Mouse (Mus musculus) embryonic facial prominence, embryonic 13.5 days (tissue): Measurements from ENCODE around the gene Lgr4. TPM values are rescaled to one million over a fixed set of nuclear protein-coding genes. Genes with fewer than 3 reads are reported as not detected.

ENCODE experiments used
- ATAC-seq: fragments of 200-750 bp; cut with Nextera tagmentation; 2 replicates; pipeline ENCODE4 v1.8.0; 2017; ENCODE audit warnings: low read depth; ENCODE audit not compliant: insufficient number of reproducible peaks, insufficient read depth, low FRiP score, low TSS enrichment
- H3K27ac ChIP-seq: fragments of 300-500 bp; sonication (generic); 2 replicates; pipeline ENCODE4 v1.5.1; 2015; ENCODE audit warnings: moderate library complexity, mild to moderate bottlenecking, inconsistent platforms
- H3K27me3 ChIP-seq: fragments of 300-500 bp; sonication (generic); 2 replicates; pipeline ENCODE4 v1.6.1; 2015; ENCODE audit warnings: mild to moderate bottlenecking, inconsistent platforms
- H3K36me3 ChIP-seq: fragments of 300-500 bp; sonication (generic); 2 replicates; pipeline ENCODE4 v1.6.1; 2015; ENCODE audit warnings: mild to moderate bottlenecking, inconsistent platforms
- H3K4me1 ChIP-seq: fragments of 300-500 bp; sonication (generic); 2 replicates; pipeline ENCODE4 v1.6.1; 2015; ENCODE audit warnings: inconsistent platforms
- H3K4me2 ChIP-seq: fragments of 300-500 bp; sonication (generic); 2 replicates; pipeline ENCODE4 v1.6.1; 2015; ENCODE audit warnings: moderate library complexity, mild to moderate bottlenecking, inconsistent platforms
- H3K4me3 ChIP-seq: fragments of 300-500 bp; sonication (generic); 2 replicates; pipeline ENCODE4 v1.5.1; 2015; ENCODE audit warnings: mild to moderate bottlenecking, inconsistent platforms
- H3K9ac ChIP-seq: fragments of 300-500 bp; sonication (generic); 2 replicates; pipeline ENCODE4 v1.6.1; 2015; ENCODE audit warnings: mild to moderate bottlenecking, inconsistent platforms
- H3K9me3 ChIP-seq: fragments of 300-500 bp; sonication (generic); 2 replicates; pipeline ENCODE4 v1.6.1; 2016; ENCODE audit warnings: inconsistent platforms
- WGBS: fragments of 180-500 bp; shearing (Covaris S2); methylation state at CpG from one replicate; pipeline ENCODE4 v1.1.7; 2015; ENCODE audit warnings: mixed read lengths; 5-methylcytosine and 5-hydroxymethylcytosine counted together
- polyA plus RNA-seq: library from polyadenylated mRNA; unstranded; fragments of >200 nt; fragmentation: Nextera tagmentation; extraction: Ambion mirVana; gene quantifications from 2 replicates; pipeline ENCODE4 v1.2.1, GENCODE M21; 2015

Gene Lgr4
- polyA plus RNA-seq, 1 experiment from 2014 or later: 19.3 TPM

DNA sequence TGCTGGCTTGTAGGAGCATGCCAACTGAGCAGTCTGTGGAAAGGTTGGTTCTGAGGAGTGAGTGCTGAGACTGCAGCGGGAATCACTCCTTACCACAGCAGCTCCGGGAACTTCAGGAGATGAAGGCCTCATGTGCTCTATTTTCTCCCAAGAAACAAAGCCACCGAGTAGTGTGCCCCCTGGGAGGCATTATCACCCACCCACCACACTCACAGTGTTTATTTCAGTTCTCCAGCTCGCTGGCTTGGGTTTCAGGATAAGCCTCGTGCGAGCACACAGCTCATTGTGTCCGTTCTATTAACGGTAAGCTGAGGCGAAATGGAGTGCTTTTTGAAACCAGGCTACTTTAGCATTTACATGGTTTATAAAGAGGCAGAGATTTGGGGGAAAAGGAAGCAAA, 68.1 kb downstream of the Lgr4 start:
- Histone ChIP-seq H3K27ac (peak overlapping the region; percentile 64; the same call in 1 of the 2 replicates), H3K4me1 (peaks cover 49% of the 10 kb centered on the region), H3K27me3 (no peaks in the 10 kb centered on the region), H3K36me3 (peaks cover 3% of the 10 kb centered on the region; the same call in 1 of the 2 replicates), H3K9ac (no peak overlapping the region), H3K4me2 (no peak overlapping the region), H3K9me3 (no peaks in the 10 kb centered on the region), H3K4me3 (no peak overlapping the region)
- no peak for ATAC-seq
- 49% methylated on average over 9 of the region's 9 CpGs for WGBS

DNA sequence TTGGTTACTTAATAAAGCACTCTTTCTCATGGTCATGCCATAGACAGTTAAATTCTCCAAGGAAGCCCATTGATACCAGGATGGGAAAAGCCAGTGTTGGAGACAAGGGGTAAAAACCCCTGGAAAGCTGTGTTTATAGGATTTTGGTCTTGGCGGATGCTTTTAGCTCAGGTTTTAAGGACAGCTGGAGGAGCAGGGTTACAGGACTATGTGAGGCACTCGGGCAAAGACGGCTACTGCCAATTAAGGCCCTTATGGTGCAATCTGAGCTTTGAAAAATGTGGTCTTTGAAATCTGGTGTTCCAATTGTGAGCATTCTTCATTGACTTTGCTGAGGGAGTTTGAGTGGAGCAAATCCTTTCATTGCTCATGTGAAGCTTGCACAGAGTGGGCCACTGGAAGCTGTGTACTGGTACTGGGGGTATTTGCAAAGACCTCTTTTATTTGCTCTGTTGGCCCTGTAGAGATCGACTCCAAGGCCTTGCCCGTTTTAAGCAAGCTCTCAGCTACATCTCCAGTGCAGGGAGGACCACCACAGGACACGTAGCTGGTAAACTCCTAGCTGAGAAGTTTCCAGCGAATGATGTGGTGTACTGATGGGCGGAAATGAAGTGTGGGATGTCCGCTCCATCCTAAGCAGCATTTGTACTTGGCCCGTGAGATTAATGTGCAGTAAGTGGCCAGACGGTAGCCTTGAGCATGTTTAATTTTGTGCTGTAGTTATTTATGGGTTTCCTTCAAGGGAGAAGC, 68.8 kb downstream of the Lgr4 start:
- 0 out of 2 replicates have a peak overlapping the region, but pooled peaks have one; percentile 64 for H3K27ac ChIP-seq
- peaks cover 51% of the 10 kb centered on the region for H3K4me1 ChIP-seq
- 74% methylated on average over 11 of the region's 11 CpGs for WGBS
- H3K36me3 ChIP-seq: peaks cover 3% of the 10 kb centered on the region; the same call in 1 of the 2 replicates
- H3K9me3 ChIP-seq: no peaks in the 10 kb centered on the region
- H3K27me3 ChIP-seq: no peaks in the 10 kb centered on the region
- H3K9ac ChIP-seq: no peak overlapping the region
- no peak overlapping the region for H3K4me3 ChIP-seq
- ATAC-seq: no peak
- H3K4me2 ChIP-seq: no peak overlapping the region

DNA sequence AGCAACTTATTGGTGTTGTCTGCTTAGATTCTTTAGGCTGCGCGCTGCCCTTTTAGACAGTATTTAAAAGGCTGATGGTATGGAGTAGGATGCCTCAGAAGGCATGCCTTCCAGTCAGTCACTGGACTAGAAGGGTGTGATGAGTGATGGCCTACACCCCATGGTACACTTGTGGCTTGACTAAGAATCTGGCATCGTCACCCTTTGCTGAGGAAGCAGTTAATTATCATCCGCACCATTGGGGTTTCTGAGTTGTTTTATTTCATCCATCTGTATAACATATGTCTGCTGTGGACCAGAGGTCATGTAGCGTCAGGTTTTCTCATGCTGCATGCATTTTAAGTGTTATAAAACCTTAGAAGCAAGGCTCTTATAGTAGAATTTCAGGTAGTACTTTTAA, 70.5 kb downstream of the Lgr4 start:
- no peak overlapping the region for H3K4me3 ChIP-seq
- H3K27ac ChIP-seq: no peak overlapping the region
- no peaks in the 10 kb centered on the region for H3K36me3 ChIP-seq
- no peak for ATAC-seq
- H3K9ac ChIP-seq: no peak overlapping the region
- H3K4me1 ChIP-seq: peaks cover 53% of the 10 kb centered on the region
- 66% methylated on average over 5 of the region's 5 CpGs for WGBS
- H3K27me3 ChIP-seq: no peaks in the 10 kb centered on the region
- no peaks in the 10 kb centered on the region for H3K9me3 ChIP-seq
- no peak overlapping the region for H3K4me2 ChIP-seq

DNA sequence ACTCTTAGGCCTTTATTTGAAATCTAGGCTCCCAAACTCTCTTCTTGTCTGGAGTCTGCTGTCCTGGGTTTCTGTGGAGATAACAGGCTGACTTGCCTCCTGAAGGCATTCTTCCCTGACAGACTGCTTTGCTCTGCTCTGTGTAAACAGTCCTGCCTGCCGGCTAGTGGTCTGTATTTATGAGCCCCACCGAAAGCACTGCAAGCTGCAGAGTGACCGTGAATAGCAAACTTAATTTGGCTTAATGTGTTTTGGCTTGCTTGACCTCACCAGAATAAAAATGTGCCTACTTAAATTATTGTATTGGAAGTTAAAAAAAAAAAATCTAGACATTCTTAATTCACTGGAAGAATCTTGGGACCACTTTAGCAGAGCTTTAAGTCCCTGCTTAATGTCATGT, 71.7 kb downstream of the Lgr4 start:
- ATAC-seq: no peak
- Histone ChIP-seq H3K4me3 (no peak overlapping the region), H3K27me3 (no peaks in the 10 kb centered on the region), H3K27ac (peak overlapping the region; percentile 45; the same call in 1 of the 2 replicates), H3K4me2 (no peak overlapping the region), H3K4me1 (peaks cover 53% of the 10 kb centered on the region), H3K9me3 (no peaks in the 10 kb centered on the region), H3K9ac (no peak overlapping the region), H3K36me3 (no peaks in the 10 kb centered on the region)
- WGBS: 7% methylated on average over 3 of the region's 3 CpGs

DNA sequence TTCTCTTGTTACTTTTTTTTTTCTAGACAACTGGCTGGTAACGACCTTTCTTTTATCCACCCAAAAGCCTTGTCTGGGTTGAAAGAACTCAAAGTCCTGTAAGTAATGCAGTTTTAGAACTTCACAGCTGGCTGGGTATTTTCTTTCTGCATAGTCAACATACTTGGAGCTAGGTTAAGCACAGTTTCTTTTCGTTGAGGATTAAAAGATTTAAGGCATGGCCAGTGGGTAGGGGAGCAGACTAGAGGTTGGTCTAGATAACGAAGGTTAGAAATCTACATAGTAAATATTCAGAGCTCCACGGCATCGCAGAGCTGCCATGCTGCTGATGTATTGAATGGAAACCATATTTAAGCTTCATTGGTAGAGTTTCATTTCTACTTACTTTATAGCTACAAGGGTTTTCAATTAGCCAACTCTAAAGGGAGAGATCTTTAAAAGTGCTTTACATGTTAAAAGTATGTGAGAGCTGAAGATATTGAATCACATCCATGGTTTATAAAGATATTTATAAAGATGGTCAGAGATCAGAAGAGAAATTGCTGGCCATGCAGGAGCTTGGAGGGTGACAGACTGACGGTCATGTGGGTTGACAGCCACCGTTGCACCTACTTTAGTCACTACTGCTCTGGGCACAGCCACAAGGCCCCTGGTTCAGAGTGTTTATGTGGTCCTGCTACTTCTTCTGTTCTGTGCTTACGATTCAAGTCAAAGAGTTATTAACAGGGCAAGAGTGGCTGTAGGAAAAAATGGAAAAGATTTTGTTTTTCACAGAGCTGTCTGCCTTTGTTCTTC, 72.4 kb downstream of the Lgr4 start:
- H3K36me3 ChIP-seq: no peaks in the 10 kb centered on the region
- no peak overlapping the region for H3K4me2 ChIP-seq
- 0 out of 2 replicates have a peak overlapping the region, but pooled peaks have one; percentile 45 for H3K27ac ChIP-seq
- H3K9ac ChIP-seq: no peak overlapping the region
- H3K9me3 ChIP-seq: no peaks in the 10 kb centered on the region
- peaks cover 50% of the 10 kb centered on the region for H3K4me1 ChIP-seq
- ATAC-seq: no peak
- no peak overlapping the region for H3K4me3 ChIP-seq
- WGBS: 51% methylated on average over 8 of the region's 8 CpGs
- H3K27me3 ChIP-seq: no peaks in the 10 kb centered on the region

DNA sequence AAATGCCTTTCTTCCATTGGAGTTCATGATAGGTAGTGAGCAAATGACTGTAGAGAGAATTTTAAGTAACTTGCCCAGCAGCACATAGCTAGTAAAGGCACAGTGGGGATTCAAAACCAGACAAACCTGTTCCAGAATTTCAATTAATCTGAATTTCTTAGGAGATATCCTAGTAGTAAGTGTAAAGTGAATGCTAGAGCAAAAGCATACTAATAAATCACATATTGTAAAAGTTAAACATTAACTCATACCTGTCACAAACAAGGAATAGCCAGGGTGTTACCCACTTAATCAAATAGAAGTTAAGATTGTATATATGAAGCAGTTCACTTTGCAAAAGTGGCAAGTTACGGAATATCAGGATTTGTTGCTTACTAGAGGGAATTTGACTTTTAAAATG, 74.3 kb downstream of the Lgr4 start:
- WGBS: 67% methylated on average over 1 of the region's 1 CpGs
- Histone ChIP-seq H3K27ac (no peak overlapping the region), H3K4me1 (peaks cover 42% of the 10 kb centered on the region), H3K4me2 (no peak overlapping the region), H3K9ac (no peak overlapping the region), H3K27me3 (no peaks in the 10 kb centered on the region), H3K36me3 (no peaks in the 10 kb centered on the region), H3K4me3 (no peak overlapping the region), H3K9me3 (no peaks in the 10 kb centered on the region)
- ATAC-seq: no peak

DNA sequence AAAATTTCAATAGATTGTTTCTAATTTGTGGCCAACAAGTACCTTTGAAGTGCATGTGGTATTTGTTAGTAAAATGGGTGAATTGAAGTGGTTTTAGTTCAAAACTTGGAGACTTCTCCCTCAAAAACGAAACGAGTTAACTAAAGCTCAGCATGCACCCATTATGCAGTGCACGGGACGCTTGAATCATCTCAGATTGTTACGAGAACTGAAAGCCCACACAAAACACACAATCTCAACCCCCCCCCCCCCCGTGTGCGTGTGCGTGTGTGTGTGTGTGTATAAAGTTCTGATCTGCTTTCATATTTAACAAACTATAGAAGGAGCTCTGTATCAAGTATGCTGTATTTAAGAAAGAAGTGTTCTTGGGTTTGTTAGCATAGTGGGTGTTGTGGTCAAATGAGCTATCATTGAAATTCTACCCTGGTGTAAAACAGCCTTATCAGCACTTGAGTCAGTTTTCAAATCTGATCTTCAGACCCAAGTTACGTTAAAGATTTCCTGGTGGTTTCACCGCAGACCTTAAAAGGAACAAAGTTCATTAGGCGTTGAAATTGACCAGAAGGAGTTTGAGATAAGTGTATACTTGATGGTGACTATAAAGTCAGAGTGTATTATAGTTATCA, 75.1 kb downstream of the Lgr4 start:
- H3K4me1 ChIP-seq: peaks cover 39% of the 10 kb centered on the region
- no peaks in the 10 kb centered on the region for H3K36me3 ChIP-seq
- no peak overlapping the region for H3K9ac ChIP-seq
- no peak overlapping the region for H3K4me3 ChIP-seq
- no peaks in the 10 kb centered on the region for H3K27me3 ChIP-seq
- peak overlapping the region; percentile 33 for H3K4me2 ChIP-seq
- no peak overlapping the region for H3K27ac ChIP-seq
- H3K9me3 ChIP-seq: no peaks in the 10 kb centered on the region
- 41% methylated on average over 11 of the region's 11 CpGs for WGBS
- no peak for ATAC-seq

DNA sequence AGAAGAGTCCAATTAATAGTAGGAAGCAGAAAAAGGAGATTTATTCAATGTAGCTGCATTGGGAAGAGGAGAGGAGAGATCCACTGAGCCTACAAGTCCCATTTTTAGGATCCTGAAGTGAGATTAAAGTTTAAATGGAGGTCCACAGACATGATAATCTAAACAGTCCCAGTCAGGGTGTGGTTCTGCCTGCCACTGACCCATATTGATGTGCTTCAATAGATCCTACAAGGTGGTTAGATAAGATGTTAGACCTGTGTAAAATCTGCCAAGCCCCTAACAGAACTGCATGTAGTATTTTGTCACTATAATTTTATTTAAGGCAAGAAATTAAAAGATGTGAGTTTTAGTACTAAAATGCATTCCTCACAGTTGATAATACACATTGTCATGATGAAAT, 76.0 kb downstream of the Lgr4 start:
- ATAC-seq: no peak
- H3K36me3 ChIP-seq: no peaks in the 10 kb centered on the region
- H3K4me1 ChIP-seq: peaks cover 31% of the 10 kb centered on the region
- H3K9ac ChIP-seq: no peak overlapping the region
- no peaks in the 10 kb centered on the region for H3K9me3 ChIP-seq
- H3K4me2 ChIP-seq: no peak overlapping the region
- no peaks in the 10 kb centered on the region for H3K27me3 ChIP-seq
- no peak overlapping the region for H3K27ac ChIP-seq
- no peak overlapping the region for H3K4me3 ChIP-seq

DNA sequence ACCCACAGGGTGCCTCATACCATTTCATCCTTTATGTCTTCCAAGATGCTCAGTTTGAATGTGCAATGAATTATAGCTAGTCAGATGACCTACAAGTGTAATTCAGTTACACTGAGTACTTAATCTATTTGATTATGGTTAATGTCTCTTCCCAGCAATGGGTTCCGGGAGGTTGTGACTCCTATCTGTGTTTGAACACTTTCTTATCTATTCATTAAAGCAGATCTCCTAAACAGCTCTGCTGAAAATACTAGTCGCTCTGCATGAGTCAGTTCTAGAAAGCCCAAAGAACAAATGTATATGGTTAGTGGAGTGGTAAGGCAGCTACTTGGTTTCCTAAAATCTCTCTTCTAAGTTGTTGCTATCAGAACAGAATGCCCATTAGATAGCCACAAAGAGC, 77.6 kb downstream of the Lgr4 start:
- Histone ChIP-seq H3K4me3 (no peak overlapping the region), H3K4me1 (peaks cover 22% of the 10 kb centered on the region), H3K27ac (no peak overlapping the region), H3K9me3 (no peaks in the 10 kb centered on the region), H3K9ac (no peak overlapping the region), H3K27me3 (no peaks in the 10 kb centered on the region), H3K4me2 (no peak overlapping the region), H3K36me3 (peaks cover 7% of the 10 kb centered on the region; the same call in 1 of the 2 replicates)
- 65% methylated on average over 2 of the region's 2 CpGs for WGBS
- no peak for ATAC-seq

DNA sequence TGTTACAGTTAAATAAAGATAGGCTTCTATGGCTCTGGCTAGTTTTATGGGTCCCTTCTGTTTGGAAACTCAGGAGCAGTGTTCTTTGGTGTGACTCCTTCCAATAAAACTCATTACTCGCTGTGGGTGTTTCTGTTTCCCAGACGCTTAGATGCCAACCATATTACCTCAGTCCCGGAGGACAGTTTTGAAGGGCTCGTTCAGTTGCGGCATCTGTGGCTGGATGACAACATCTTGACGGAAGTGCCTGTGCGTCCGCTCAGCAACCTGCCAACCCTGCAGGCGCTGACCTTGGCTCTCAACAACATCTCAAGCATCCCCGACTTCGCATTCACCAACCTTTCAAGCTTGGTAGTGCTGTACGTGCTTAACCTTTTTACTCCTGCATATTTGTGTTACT, 79.0 kb downstream of the Lgr4 start:
- Histone ChIP-seq H3K27me3 (no peaks in the 10 kb centered on the region), H3K4me1 (peaks cover 13% of the 10 kb centered on the region), H3K4me3 (no peak overlapping the region), H3K4me2 (no peak overlapping the region), H3K36me3 (peaks cover 7% of the 10 kb centered on the region; the same call in 1 of the 2 replicates), H3K9me3 (no peaks in the 10 kb centered on the region), H3K27ac (no peak overlapping the region), H3K9ac (no peak overlapping the region)
- WGBS: 62% methylated on average over 12 of the region's 12 CpGs
- ATAC-seq: no peak

DNA sequence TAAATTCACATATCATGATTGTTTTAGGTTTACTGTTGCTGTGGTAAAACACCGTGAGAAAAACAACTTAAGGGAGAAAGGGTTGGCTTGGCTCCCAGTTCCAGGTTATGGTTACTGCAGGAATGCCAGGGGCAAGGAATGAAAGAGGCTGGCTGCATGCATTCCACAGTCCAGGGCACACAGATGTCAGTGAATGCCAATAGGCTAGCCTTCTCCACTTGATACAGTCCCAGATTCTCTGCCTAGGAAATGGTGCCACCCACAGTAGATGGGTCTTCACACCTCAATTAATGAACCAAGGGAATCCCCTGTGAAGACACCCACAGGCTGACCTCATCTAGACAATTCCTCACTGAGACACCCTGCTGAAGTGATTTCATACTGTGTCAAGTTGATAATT, 87.2 kb downstream of the Lgr4 start:
- Histone ChIP-seq H3K36me3 (peaks cover 52% of the 10 kb centered on the region), H3K4me3 (no peak overlapping the region), H3K9ac (no peak overlapping the region), H3K4me2 (no peak overlapping the region), H3K4me1 (no peaks in the 10 kb centered on the region), H3K27me3 (no peaks in the 10 kb centered on the region), H3K9me3 (no peaks in the 10 kb centered on the region), H3K27ac (no peak overlapping the region)
- ATAC-seq: no peak
- 53% methylated on average over 1 of the region's 1 CpGs for WGBS
